Mouse (Mus musculus) stomach, postnatal 0 days (tissue): ENCODE data around the gene Ptk7. TPM values are rescaled to one million over a fixed set of nuclear protein-coding genes. Genes with fewer than 3 reads are reported as not detected.

Experiments used
- ATAC-seq: fragments of 200-750 bp; cut with Nextera tagmentation; 2 replicates; pipeline ENCODE4 v1.8.0; 2017; ENCODE audit not compliant: low FRiP score, low TSS enrichment
- DNase-seq: peaks from one replicate; pipeline ENCODE4 v3.0.0-alpha.2; 2016; ENCODE audit warnings: low spot score
- H3K27ac ChIP-seq: fragments of 300-500 bp; sonication (generic); replicated peaks from 2 replicates; pipeline ENCODE4 v1.5.1; 2014; ENCODE audit warnings: mild to moderate bottlenecking, control low read depth
- H3K27me3 ChIP-seq: fragments of 300-500 bp; sonication (generic); 2 replicates; pipeline ENCODE4 v1.6.1; 2014; ENCODE audit warnings: low read length; ENCODE audit not compliant: control insufficient read depth, insufficient read depth
- H3K36me3 ChIP-seq: fragments of 300-500 bp; sonication (generic); 2 replicates; pipeline ENCODE4 v1.6.1; 2014; ENCODE audit warnings: low read length, mixed read lengths; ENCODE audit not compliant: control insufficient read depth, insufficient read depth
- H3K4me1 ChIP-seq: fragments of 300-500 bp; sonication (generic); replicated peaks from 2 replicates; pipeline ENCODE4 v1.6.1; 2014; ENCODE audit warnings: antibody characterized with exemption; ENCODE audit not compliant: control insufficient read depth, insufficient read depth
- H3K4me2 ChIP-seq: fragments of 300-500 bp; sonication (generic); replicated peaks from 2 replicates; pipeline ENCODE4 v1.6.1; 2014; ENCODE audit warnings: low read depth, mild to moderate bottlenecking, control low read depth, moderate library complexity
- H3K4me3 ChIP-seq: fragments of 300-500 bp; sonication (generic); 2 replicates; pipeline ENCODE4 v1.5.1; 2014; ENCODE audit warnings: low read depth, low read length, control low read depth
- H3K9ac ChIP-seq: fragments of 300-500 bp; sonication (generic); 2 replicates; pipeline ENCODE4 v1.6.1; 2014; ENCODE audit warnings: mild to moderate bottlenecking, low read length, control low read depth, mixed read lengths
- H3K9me3 ChIP-seq: fragments of 300-500 bp; sonication (generic); 2 replicates; pipeline ENCODE4 v1.6.1; 2016; ENCODE audit warnings: low read length; ENCODE audit not compliant: control insufficient read depth
- CTCF ChIP-seq: IDR thresholded peaks from 2 replicates; pipeline ENCODE4 v1.5.1; 2016; ENCODE audit warnings: antibody characterized with exemption, low read depth, mild to moderate bottlenecking, moderate library complexity
- EP300 ChIP-seq: optimal IDR thresholded peaks from 2 replicates; pipeline ENCODE3; 2016; ENCODE audit warnings: antibody characterized with exemption
- WGBS: fragments of 180-500 bp; shearing (Covaris S2); extraction: QIAGEN DNeasy Blood & Tissue Kit; methylation state at CpG from one replicate; pipeline ENCODE4 v1.1.7; 2014; 5-methylcytosine and 5-hydroxymethylcytosine counted together
- polyA plus RNA-seq: library from polyadenylated mRNA; unstranded; fragments of >200 nt; fragmentation: Nextera tagmentation; extraction: Ambion mirVana; gene quantifications from 2 replicates; pipeline ENCODE4 v1.2.1, GENCODE M21; 2015

The Ptk7 gene
- polyA plus RNA-seq, 1 experiment from 2014 or later, result 29.4 TPM

DNA sequence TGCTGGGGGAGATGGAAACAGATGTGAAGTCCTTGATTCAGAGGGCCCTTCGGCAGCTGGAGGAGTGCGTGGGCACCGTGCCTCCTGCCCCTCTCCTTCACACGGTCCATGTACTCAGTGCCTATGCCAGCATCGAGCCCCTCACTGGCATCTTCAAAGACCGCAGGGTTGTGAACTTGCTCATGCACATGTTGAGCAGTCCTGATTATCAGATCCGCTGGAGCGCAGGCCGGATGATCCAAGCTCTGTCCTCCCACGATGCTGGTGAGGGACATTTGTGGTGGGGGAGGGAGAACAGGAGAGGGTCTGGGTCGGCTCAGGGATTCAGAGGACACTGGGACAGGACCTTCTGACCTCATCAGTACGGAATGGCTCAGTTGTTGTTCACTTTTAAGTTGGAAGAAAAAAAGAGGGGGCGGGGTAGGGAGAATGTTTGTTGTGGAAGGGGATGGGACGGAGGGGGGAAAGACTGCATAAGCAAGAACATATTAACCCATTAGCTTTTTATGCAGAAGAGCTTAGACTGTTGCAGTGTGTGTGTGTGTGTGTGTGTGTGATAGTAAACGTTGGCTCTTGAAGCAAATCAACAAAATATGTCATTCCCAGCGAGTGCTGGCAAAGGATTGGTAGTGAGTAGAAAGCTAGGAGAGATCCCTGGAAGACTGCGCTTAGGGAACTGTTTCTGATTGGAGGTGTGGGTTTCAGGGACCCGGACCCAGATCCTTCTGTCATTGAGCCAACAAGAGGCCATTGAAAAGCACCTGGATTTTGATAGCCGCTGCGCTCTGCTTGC, 22.6 kb upstream of the Ptk7 start:
- H3K27ac ChIP-seq, result no peak overlapping the region
- peak overlapping the region; percentile 85 for H3K4me2 ChIP-seq
- no peak for ATAC-seq
- no peak for DNase-seq
- H3K36me3 ChIP-seq, result peaks cover 20% of the 10 kb centered on the region
- TF ChIP-seq CTCF (no peak), EP300 (no peak)
- peak overlapping the region; percentile 86 for H3K9ac ChIP-seq
- no peaks in the 10 kb centered on the region for H3K27me3 ChIP-seq
- WGBS, result 61% methylated on average over 20 of the region's 20 CpGs
- peak overlapping the region; percentile 75 for H3K4me3 ChIP-seq
- H3K9me3 ChIP-seq, result no peaks in the 10 kb centered on the region
- peaks cover 3% of the 10 kb centered on the region for H3K4me1 ChIP-seq

DNA sequence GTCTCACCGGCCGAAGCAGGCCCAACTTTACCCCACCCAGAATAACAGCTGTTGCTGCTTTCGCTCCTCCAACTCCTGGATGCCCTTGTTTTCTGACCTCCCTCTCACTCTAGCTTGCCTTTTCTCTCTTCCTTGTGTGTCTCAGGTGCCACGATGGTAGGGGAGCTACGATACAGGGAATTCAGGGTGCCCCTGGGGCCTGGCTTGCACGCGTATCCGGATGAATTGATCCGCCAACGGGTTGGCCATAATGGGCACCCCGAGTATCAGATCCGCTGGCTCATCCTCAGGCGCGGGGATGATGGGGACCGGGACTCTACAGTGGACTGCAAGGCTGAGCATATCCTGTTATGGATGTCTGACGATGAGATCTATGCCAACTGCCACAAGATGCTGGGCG, 22.0 kb upstream of the Ptk7 start:
- H3K4me2 ChIP-seq, result peak overlapping the region; percentile 85
- DNase-seq (no peak), ATAC-seq (no peak)
- WGBS, result 63% methylated on average over 17 of the region's 17 CpGs
- no peak for TF ChIP-seq CTCF
- TF ChIP-seq EP300, result no peak
- H3K27ac ChIP-seq, result peak overlapping the region; percentile 96
- peak overlapping the region; percentile 75 for H3K4me3 ChIP-seq
- peaks cover 15% of the 10 kb centered on the region for H3K36me3 ChIP-seq
- H3K9me3 ChIP-seq, result no peaks in the 10 kb centered on the region
- peaks cover 3% of the 10 kb centered on the region for H3K4me1 ChIP-seq
- H3K9ac ChIP-seq, result peak overlapping the region; percentile 86
- H3K27me3 ChIP-seq, result no peaks in the 10 kb centered on the region

DNA sequence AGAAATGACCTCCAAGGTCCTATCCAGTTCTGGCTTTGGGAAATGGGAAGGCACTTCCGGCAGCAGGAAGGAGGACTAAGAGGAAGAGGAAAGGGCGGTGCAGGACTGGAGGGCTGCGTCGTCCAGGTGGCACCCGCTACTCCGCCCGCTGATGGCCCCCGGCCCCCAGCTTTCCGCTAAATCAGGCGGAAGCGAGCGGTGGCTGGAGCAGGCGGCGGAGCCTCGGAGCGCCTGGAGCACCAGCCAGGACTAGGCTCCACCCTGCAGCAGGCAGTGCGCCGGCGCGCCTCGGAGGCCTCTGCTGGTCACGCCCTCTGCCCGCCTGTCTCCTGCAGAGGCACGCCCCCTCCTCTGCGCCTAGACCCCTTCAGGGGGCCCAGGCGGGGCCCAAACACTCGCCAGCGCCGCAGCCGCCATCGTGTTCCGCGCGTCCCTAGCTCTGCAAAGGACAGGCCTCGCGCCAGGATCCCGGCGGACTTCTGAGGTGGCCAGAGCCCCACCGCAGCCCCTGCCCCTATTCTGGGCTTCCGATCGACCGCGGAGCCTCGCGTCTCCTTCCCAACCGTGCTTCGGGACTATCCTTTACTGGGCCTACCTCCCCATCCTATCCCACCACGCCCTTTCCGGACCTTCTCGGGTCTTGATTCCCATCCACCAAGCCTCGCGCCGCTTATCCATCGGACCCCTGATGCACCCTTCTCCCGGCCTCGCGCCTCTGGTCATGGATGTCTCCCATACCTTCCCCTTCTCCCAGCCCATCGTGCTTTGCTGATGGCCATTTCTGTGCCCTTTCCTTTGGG, 21.1 kb upstream of the Ptk7 start, which contains the start of gene Cul7:
Gene Cul7, plus strand, starts transcription at position 106 of the 800 bp plus-strand sequence.
- Histone ChIP-seq H3K9me3 (no peaks in the 10 kb centered on the region), H3K4me3 (peak within 1 kb of the TSS; percentile 75), H3K4me2 (peak within 1 kb of the TSS; percentile 85), H3K27ac (peak within 1 kb of the TSS; percentile 96), H3K27me3 (no peaks in the 10 kb centered on the region), H3K9ac (peak within 1 kb of the TSS; percentile 86), H3K36me3 (peaks cover 12% of the 10 kb centered on the region), H3K4me1 (peaks cover 3% of the 10 kb centered on the region)
- no peak; the same call in 1 of the 2 replicates for TF ChIP-seq CTCF
- TF ChIP-seq EP300, result peak; percentile 77
- WGBS, result under 1% methylated on average over 51 of the region's 58 CpGs
- DNase-seq (peak; percentile 93), ATAC-seq (peak; percentile 89)

DNA sequence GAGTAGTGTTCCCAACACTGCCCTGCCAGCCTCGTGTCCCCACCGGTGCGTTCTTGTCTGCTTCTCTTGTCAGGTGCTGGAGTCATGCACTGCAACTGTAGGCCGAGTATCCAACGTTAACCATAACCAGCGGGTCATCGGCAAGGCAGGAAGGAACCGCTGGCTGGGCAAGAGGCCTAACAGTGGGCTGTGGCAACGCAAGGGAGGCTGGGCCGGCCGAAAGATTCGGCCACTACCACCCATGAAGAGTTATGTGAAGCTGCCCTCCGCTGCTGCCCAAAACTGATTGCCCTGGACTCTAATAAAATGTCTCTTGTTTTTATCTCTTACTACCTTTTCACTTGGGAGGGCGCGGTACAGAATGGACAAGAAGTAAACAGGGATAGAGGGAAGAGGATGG, 20.5 kb upstream of the Ptk7 start:
- H3K9ac ChIP-seq, result peak overlapping the region; percentile 86
- H3K4me3 ChIP-seq, result peak overlapping the region; percentile 75
- TF ChIP-seq EP300, result no peak
- no peak for TF ChIP-seq CTCF
- peak overlapping the region; percentile 96 for H3K27ac ChIP-seq
- H3K27me3 ChIP-seq, result no peaks in the 10 kb centered on the region
- H3K4me2 ChIP-seq, result peak overlapping the region; percentile 85
- no peaks in the 10 kb centered on the region for H3K9me3 ChIP-seq
- WGBS, result 33% methylated on average over 15 of the region's 15 CpGs
- DNase-seq (no peak), ATAC-seq (no peak)
- peaks cover 3% of the 10 kb centered on the region for H3K4me1 ChIP-seq
- peaks cover 10% of the 10 kb centered on the region for H3K36me3 ChIP-seq

DNA sequence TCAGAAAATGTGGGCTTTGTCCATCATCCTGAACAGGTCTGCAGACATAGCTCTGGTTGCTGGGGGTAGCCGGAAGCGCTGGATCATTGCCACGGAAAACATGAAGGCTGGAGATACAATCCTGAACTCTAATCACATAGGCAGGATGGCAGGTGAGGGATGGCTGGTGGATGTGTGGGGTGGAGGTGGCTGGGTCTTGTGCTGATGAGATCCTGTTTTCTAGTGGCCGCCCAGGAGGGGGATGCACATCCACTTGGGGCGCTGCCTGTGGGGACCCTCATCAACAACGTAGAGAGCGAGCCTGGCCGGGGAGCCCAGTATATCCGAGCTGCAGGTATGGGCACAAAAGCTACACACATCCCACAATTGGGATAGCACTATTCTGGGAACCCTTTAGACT, 19.1 kb upstream of the Ptk7 start:
- no peak for DNase-seq
- H3K4me1 ChIP-seq, result peaks cover 3% of the 10 kb centered on the region
- H3K9me3 ChIP-seq, result no peaks in the 10 kb centered on the region
- no peak overlapping the region for H3K27ac ChIP-seq
- no peak for ATAC-seq
- no peaks in the 10 kb centered on the region; the same call in 1 of the 2 replicates for H3K36me3 ChIP-seq
- H3K4me2 ChIP-seq, result no peak overlapping the region
- no peak overlapping the region for H3K9ac ChIP-seq
- no peak for TF ChIP-seq CTCF
- no peak for TF ChIP-seq EP300
- no peaks in the 10 kb centered on the region for H3K27me3 ChIP-seq
- WGBS, result 93% methylated on average over 9 of the region's 9 CpGs
- no peak overlapping the region for H3K4me3 ChIP-seq
